Mouse (Mus musculus): ENCODE results near the gene Gm49333. TPM values are rescaled to one million over a fixed set of nuclear protein-coding genes. Genes with fewer than 3 reads are reported as not detected.

Gm49333 gene
- polyA plus RNA-seq, 1 experiment from 2014 or later, result 0.32 TPM

- H3K27me3 ChIP-seq, result no peaks in the 10 kb centered on the region
- peak overlapping the region; percentile 97 for H3K4me3 ChIP-seq
- H3K36me3 ChIP-seq (ENCODE audit: poor library complexity, severe bottlenecking), result peaks cover 41% of the 10 kb centered on the region
- WGBS, result under 1% methylated on average over 23 of the region's 78 CpGs
- peak overlapping the region; percentile 97 for H3K9ac ChIP-seq
- peak overlapping the region; percentile 96 for H3K4me2 ChIP-seq
- peaks cover 35% of the 10 kb centered on the region for H3K4me1 ChIP-seq
- peak; percentile 87 for ATAC-seq
- peak overlapping the region; percentile 90 for H3K27ac ChIP-seq
- H3K9me3 ChIP-seq (replicated peaks), result no peaks in the 10 kb centered on the region
These were observed 61.7 kb downstream of the Gm49333 start for GRCm38 (mm10) chr16:20672965-20673705.

GRCm38 (mm10) chr16:20673706-20674303 is 62.4 kb downstream of the Gm49333 start:
- WGBS, result 10% methylated on average over 14 of the region's 14 CpGs
- no peaks in the 10 kb centered on the region for H3K27me3 ChIP-seq
- peak overlapping the region; percentile 97 for H3K4me3 ChIP-seq
- peaks cover 35% of the 10 kb centered on the region for H3K4me1 ChIP-seq
- H3K36me3 ChIP-seq (ENCODE audit: poor library complexity, severe bottlenecking), result peaks cover 47% of the 10 kb centered on the region
- peak overlapping the region; percentile 97 for H3K9ac ChIP-seq
- peak overlapping the region; percentile 96 for H3K4me2 ChIP-seq
- H3K9me3 ChIP-seq (replicated peaks), result no peaks in the 10 kb centered on the region
- ATAC-seq, result no peak
- 0 out of 2 replicates have a peak overlapping the region, but pooled peaks have one; percentile 90 for H3K27ac ChIP-seq

- Histone ChIP-seq H3K9ac (no peak overlapping the region), H3K9me3 (replicated peaks) (no peaks in the 10 kb centered on the region), H3K4me1 (peaks cover 35% of the 10 kb centered on the region), H3K4me3 (0 out of 2 replicates have a peak overlapping the region, but pooled peaks have one; percentile 1), H3K27ac (no peak overlapping the region), H3K36me3 (ENCODE audit: poor library complexity, severe bottlenecking) (peaks cover 61% of the 10 kb centered on the region), H3K27me3 (no peaks in the 10 kb centered on the region), H3K4me2 (no peak overlapping the region)
- WGBS, result 94% methylated on average over 6 of the region's 6 CpGs
- no peak for ATAC-seq
These were observed 63.8 kb downstream of the Gm49333 start for GRCm38 (mm10) chr16:20675213-20675612.

GRCm38 (mm10) chr16:20676702-20677101 is 65.3 kb downstream of the Gm49333 start:
- H3K4me1 ChIP-seq, result peaks cover 35% of the 10 kb centered on the region
- no peak overlapping the region for H3K4me3 ChIP-seq
- ATAC-seq, result no peak
- H3K27ac ChIP-seq, result no peak overlapping the region
- H3K9ac ChIP-seq, result no peak overlapping the region
- H3K27me3 ChIP-seq, result no peaks in the 10 kb centered on the region
- no peaks in the 10 kb centered on the region for H3K9me3 ChIP-seq (replicated peaks)
- 92% methylated on average over 4 of the region's 4 CpGs for WGBS
- H3K4me2 ChIP-seq, result no peak overlapping the region
- H3K36me3 ChIP-seq (ENCODE audit: poor library complexity, severe bottlenecking), result peaks cover 76% of the 10 kb centered on the region

- peaks cover 83% of the 10 kb centered on the region for H3K36me3 ChIP-seq (ENCODE audit: poor library complexity, severe bottlenecking)
- H3K27ac ChIP-seq, result no peak overlapping the region
- H3K9me3 ChIP-seq (replicated peaks), result no peaks in the 10 kb centered on the region
- 91% methylated on average over 5 of the region's 5 CpGs for WGBS
- no peak overlapping the region for H3K4me3 ChIP-seq
- peaks cover 29% of the 10 kb centered on the region for H3K4me1 ChIP-seq
- no peaks in the 10 kb centered on the region for H3K27me3 ChIP-seq
- H3K4me2 ChIP-seq, result no peak overlapping the region
- no peak for ATAC-seq
- no peak overlapping the region for H3K9ac ChIP-seq
These were observed 66.0 kb downstream of the Gm49333 start for GRCm38 (mm10) chr16:20677380-20677779.

- H3K36me3 ChIP-seq (ENCODE audit: poor library complexity, severe bottlenecking), result peaks cover 91% of the 10 kb centered on the region
- H3K9ac ChIP-seq, result no peak overlapping the region
- H3K27ac ChIP-seq, result no peak overlapping the region
- H3K27me3 ChIP-seq, result no peaks in the 10 kb centered on the region
- WGBS, result 71% methylated on average over 10 of the region's 10 CpGs
- H3K9me3 ChIP-seq (replicated peaks), result no peaks in the 10 kb centered on the region
- H3K4me2 ChIP-seq, result no peak overlapping the region
- peaks cover 29% of the 10 kb centered on the region for H3K4me1 ChIP-seq
- H3K4me3 ChIP-seq, result no peak overlapping the region
- no peak for ATAC-seq
These were observed 66.7 kb downstream of the Gm49333 start for GRCm38 (mm10) chr16:20677974-20678675.

- Histone ChIP-seq H3K27me3 (no peaks in the 10 kb centered on the region), H3K4me2 (no peak overlapping the region), H3K4me3 (no peak overlapping the region), H3K9me3 (replicated peaks) (no peaks in the 10 kb centered on the region), H3K9ac (no peak overlapping the region), H3K4me1 (peaks cover 31% of the 10 kb centered on the region), H3K36me3 (ENCODE audit: poor library complexity, severe bottlenecking) (peaks cover 63% of the 10 kb centered on the region), H3K27ac (no peak overlapping the region)
- no peak for ATAC-seq
- WGBS, result 91% methylated on average over 3 of the region's 3 CpGs
These were observed 79.4 kb downstream of the Gm49333 start for GRCm38 (mm10) chr16:20690774-20691173.

- no peak overlapping the region for H3K9ac ChIP-seq
- no peak overlapping the region for H3K4me2 ChIP-seq
- H3K27ac ChIP-seq, result no peak overlapping the region
- no peaks in the 10 kb centered on the region for H3K27me3 ChIP-seq
- H3K4me3 ChIP-seq, result no peak overlapping the region
- H3K4me1 ChIP-seq, result peaks cover 39% of the 10 kb centered on the region
- WGBS, result 69% methylated on average over 1 of the region's 1 CpGs
- ATAC-seq, result no peak
- no peaks in the 10 kb centered on the region for H3K9me3 ChIP-seq (replicated peaks)
- peaks cover 55% of the 10 kb centered on the region for H3K36me3 ChIP-seq (ENCODE audit: poor library complexity, severe bottlenecking)
These were observed 80.2 kb downstream of the Gm49333 start for GRCm38 (mm10) chr16:20691617-20692016.

GRCm38 (mm10) chr16:20692241-20692965 is 81.0 kb downstream of the Gm49333 start:
- ATAC-seq, result 0 out of 2 replicates have a peak, but pooled peaks have one; percentile 0
- Histone ChIP-seq H3K9ac (peak overlapping the region; percentile 78; the same call in 1 of the 2 replicates), H3K27me3 (no peaks in the 10 kb centered on the region), H3K9me3 (replicated peaks) (no peaks in the 10 kb centered on the region), H3K27ac (peak overlapping the region; percentile 95), H3K4me2 (peak overlapping the region; percentile 82), H3K36me3 (ENCODE audit: poor library complexity, severe bottlenecking) (peaks cover 47% of the 10 kb centered on the region), H3K4me1 (peaks cover 41% of the 10 kb centered on the region), H3K4me3 (peak overlapping the region; percentile 65; the same call in 1 of the 2 replicates)
- WGBS, result 41% methylated on average over 16 of the region's 16 CpGs

- Histone ChIP-seq H3K27ac (peak within 1 kb of the TSS; percentile 95), H3K9ac (peak within 1 kb of the TSS; percentile 78), H3K4me2 (peak within 1 kb of the TSS; percentile 82), H3K27me3 (no peaks in the 10 kb centered on the region), H3K4me1 (peaks cover 41% of the 10 kb centered on the region), H3K9me3 (replicated peaks) (no peaks in the 10 kb centered on the region), H3K4me3 (peak within 1 kb of the TSS; percentile 65), H3K36me3 (ENCODE audit: poor library complexity, severe bottlenecking) (peaks cover 39% of the 10 kb centered on the region)
- ATAC-seq, result peak; percentile 94
- WGBS, result under 1% methylated on average over 32 of the region's 37 CpGs
These were observed 81.8 kb downstream of the Gm49333 start, which contains the start of gene Fam131a for GRCm38 (mm10) chr16:20693111-20693701. Gene Fam131a, plus strand, starts transcription at chr16:20693241.

- no peak for ATAC-seq
- no peaks in the 10 kb centered on the region for H3K27me3 ChIP-seq
- 70% methylated on average over 8 of the region's 8 CpGs for WGBS
- peaks cover 38% of the 10 kb centered on the region for H3K36me3 ChIP-seq (ENCODE audit: poor library complexity, severe bottlenecking)
- H3K9ac ChIP-seq, result 0 out of 2 replicates have a peak overlapping the region, but pooled peaks have one; percentile 1
- peaks cover 41% of the 10 kb centered on the region for H3K4me1 ChIP-seq
- no peaks in the 10 kb centered on the region for H3K9me3 ChIP-seq (replicated peaks)
- peak overlapping the region; percentile 82 for H3K4me2 ChIP-seq
- no peak overlapping the region for H3K4me3 ChIP-seq
- H3K27ac ChIP-seq, result peak overlapping the region; percentile 77
These were observed 83.4 kb downstream of the Gm49333 start for GRCm38 (mm10) chr16:20694781-20695180.

All from forebrain, embryonic 13.5 days (tissue).